8 mouse cellular contexts compared by ENCODE assay signal in the genomic region with DNA sequence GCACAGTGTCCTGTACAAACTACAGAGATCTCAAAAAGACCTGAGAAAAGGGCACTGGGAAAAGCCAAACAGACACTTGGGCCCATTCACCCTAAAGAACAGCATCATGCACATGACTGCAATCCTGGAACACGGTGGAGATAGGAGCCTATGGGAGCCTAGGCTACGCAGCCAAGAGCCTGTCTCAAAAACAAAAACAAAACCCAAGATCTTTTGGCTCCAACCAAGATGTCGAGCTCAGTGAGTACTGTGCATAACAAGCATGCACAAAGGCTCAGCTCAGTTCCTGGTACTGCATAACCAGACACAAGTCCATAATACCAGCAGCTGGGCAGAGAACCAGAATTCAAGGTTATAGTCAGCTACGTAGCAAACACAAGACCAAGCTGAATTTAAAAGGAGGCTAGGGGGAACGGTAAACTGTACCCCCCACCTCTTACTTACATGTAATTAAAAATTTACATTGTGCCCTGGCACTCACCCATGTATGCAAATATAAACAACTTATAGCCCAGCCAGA. TPM values are rescaled to one million over a fixed set of nuclear protein-coding genes. Genes with fewer than 3 reads are reported as not detected.
DNase-seq lines count a peak whose midpoint lies in the region; ATAC-seq and TF ChIP-seq lines count a peak whose summit lies in the region.
"Had no signal": no experiment of that assay in that cellular context is flagged by ENCODE, and none has a peak within 500 bp of the region (broad histone marks: within the 10 kb centered on the region; RNA-seq: fewer than 3 reads in every experiment).

No protein-coding gene starts in this region.

- DNase-seq in G1E (ENCODE audit: low spot score): no peak
- no peak for DNase-seq in yolk sac, embryonic 10.5 days (ENCODE audit: low spot score)
- no peak for DNase-seq in layer of hippocampus, postnatal 14 days (ENCODE audit: low spot score in 2 of 2)
- no peak for DNase-seq in ovary, adult 18-20 months (ENCODE audit: low spot score)

- 61% methylated on average over 5 of the region's 5 CpGs for WGBS in heart, embryonic 12.5 days
- WGBS in limb, embryonic 15.5 days: 49% methylated on average over 5 of the region's 5 CpGs

- no peaks in the 10 kb centered on the region for H3K9me3 ChIP-seq in E14TG2a.4 (ENCODE audit: low read length)
- no peaks in the 10 kb centered on the region for H3K9me3 ChIP-seq in G1E (replicated peaks)
- no peaks in the 10 kb centered on the region for H3K9me3 ChIP-seq in heart, embryonic 12.5 days (replicated peaks)
- no peaks in the 10 kb centered on the region for H3K9me3 ChIP-seq in limb, embryonic 15.5 days

- H3K36me3 ChIP-seq in E14TG2a.4 (ENCODE audit: insufficient read depth, low read length): peaks cover 51% of the 10 kb centered on the region
- H3K36me3 ChIP-seq in G1E (replicated peaks): peaks cover 53% of the 10 kb centered on the region
- H3K36me3 ChIP-seq in heart, embryonic 12.5 days: peaks cover 39% of the 10 kb centered on the region
- H3K36me3 ChIP-seq in limb, embryonic 15.5 days: peaks cover 8% of the 10 kb centered on the region; the same call in 1 of the 2 replicates

- ATAC-seq in G1E (ENCODE audit: extremely low read depth, insufficient number of reproducible peaks, low FRiP score, poor library complexity, severe bottlenecking): no peak
- no peak for ATAC-seq in heart, embryonic 12.5 days (ENCODE audit: insufficient number of reproducible peaks, low FRiP score)
- ATAC-seq in limb, embryonic 15.5 days (ENCODE audit: insufficient number of reproducible peaks, low FRiP score, low TSS enrichment, low read depth): no peak

- peak overlapping the region; percentile 98 for H3K4me3 ChIP-seq in E14TG2a.4 (replicated peaks; ENCODE audit: low read length)
- peak overlapping the region; percentile 93 for H3K4me3 ChIP-seq in G1E (ENCODE audit: low read depth, low read length)
- H3K4me3 ChIP-seq in heart, embryonic 12.5 days: peak overlapping the region; percentile 94
- peak overlapping the region; percentile 90 for H3K4me3 ChIP-seq in limb, embryonic 15.5 days

- H3K27ac ChIP-seq in heart, embryonic 12.5 days (ENCODE audit: poor library complexity, severe bottlenecking): peak overlapping the region; percentile 97
- H3K27ac ChIP-seq in limb, embryonic 15.5 days: no peak overlapping the region

- H3K27me3 ChIP-seq in E14TG2a.4 (ENCODE audit: insufficient read depth, low read length) (no peaks in the 10 kb centered on the region), G1E (ENCODE audit: insufficient read depth, low read length) (no peaks in the 10 kb centered on the region)
- H3K27me3 ChIP-seq in heart, embryonic 12.5 days (replicated peaks): no peaks in the 10 kb centered on the region
- H3K27me3 ChIP-seq in limb, embryonic 15.5 days: no peaks in the 10 kb centered on the region

- H3K4me1 ChIP-seq in E14TG2a.4 (replicated peaks; ENCODE audit: low read depth, low read length): peaks cover 44% of the 10 kb centered on the region
- peaks cover 44% of the 10 kb centered on the region for H3K4me1 ChIP-seq in G1E (ENCODE audit: insufficient read depth, low read depth, low read length)
- peaks cover 17% of the 10 kb centered on the region for H3K4me1 ChIP-seq in heart, embryonic 12.5 days (replicated peaks)
- peaks cover 16% of the 10 kb centered on the region for H3K4me1 ChIP-seq in limb, embryonic 15.5 days

- H3K4me2 ChIP-seq in heart, embryonic 12.5 days: peak overlapping the region; percentile 72
- peak overlapping the region; percentile 77 for H3K4me2 ChIP-seq in limb, embryonic 15.5 days

- TF ChIP-seq CTCF in E14TG2a.4 (conservative IDR thresholded peaks at IDR 0.05; ENCODE audit: low read length) (no peak), G1E (IDR thresholded peaks at IDR 0.05; ENCODE audit: low read depth, low read length) (no peak)

- H3K9ac ChIP-seq in heart, embryonic 12.5 days: peak overlapping the region; percentile 89
- 0 out of 2 replicates have a peak overlapping the region, but pooled peaks have one; percentile 54 for H3K9ac ChIP-seq in limb, embryonic 15.5 days

RNA-seq across cellular contexts. Expression of gene Gmnn, which starts 1.3 kb away (rescaled TPM):
- total RNA-seq in G1E (2014; fragmentation: Nextera tagmentation) (51.1 and 57.2 TPM in 2 replicates), G1E (2017) (277 and 295 TPM in 2 replicates)
- 9.7 and 18.8 TPM in 2 replicates for polyA plus RNA-seq in G1E (2012)
- 111 and 114 TPM in 2 replicates for polyA plus RNA-seq in heart, embryonic 12.5 days (2016; fragmentation: Nextera tagmentation; extraction: Ambion mirVana)
- polyA plus RNA-seq in limb, embryonic 15.5 days (2015; fragmentation: Nextera tagmentation; extraction: Ambion mirVana): 72.6 and 73.7 TPM in 2 replicates
- total RNA-seq in layer of hippocampus, postnatal 14 days (2021): 1 to 10 TPM; 2.3 to 2.4 TPM

RNA-seq across cellular contexts. Expression of gene Armh2, which starts 19.4 kb away (rescaled TPM):
- total RNA-seq in G1E (2014; fragmentation: Nextera tagmentation) (not detected in 2 replicates), G1E (2017) (0.22 and 0.23 TPM in 2 replicates)
- not detected in 2 replicates for polyA plus RNA-seq in G1E (2012)
- polyA plus RNA-seq in heart, embryonic 12.5 days (2016; fragmentation: Nextera tagmentation; extraction: Ambion mirVana): not detected in 2 replicates
- polyA plus RNA-seq in limb, embryonic 15.5 days (2015; fragmentation: Nextera tagmentation; extraction: Ambion mirVana): not detected in 2 replicates
- not detected for total RNA-seq in layer of hippocampus, postnatal 14 days (2021)
- total RNA-seq: layer of hippocampus, adult 8-10 months had no signal

RNA-seq across cellular contexts. Expression of gene BC005537, which starts 41.0 kb away (rescaled TPM):
- 121 and 168 TPM in 2 replicates for total RNA-seq in G1E (2014; fragmentation: Nextera tagmentation)
- 47.1 and 51.4 TPM in 2 replicates for total RNA-seq in G1E (2017)
- 61.7 and 75.4 TPM in 2 replicates for polyA plus RNA-seq in G1E (2012)
- polyA plus RNA-seq in heart, embryonic 12.5 days (2016; fragmentation: Nextera tagmentation; extraction: Ambion mirVana): 9.4 and 12.6 TPM in 2 replicates
- 14.1 and 15.0 TPM in 2 replicates for polyA plus RNA-seq in limb, embryonic 15.5 days (2015; fragmentation: Nextera tagmentation; extraction: Ambion mirVana)
- 100 to 1,000 TPM; 192 to 199 TPM for total RNA-seq in layer of hippocampus, postnatal 14 days (2021)
